8 mouse cellular contexts compared by ENCODE assay signal in the genomic region with DNA sequence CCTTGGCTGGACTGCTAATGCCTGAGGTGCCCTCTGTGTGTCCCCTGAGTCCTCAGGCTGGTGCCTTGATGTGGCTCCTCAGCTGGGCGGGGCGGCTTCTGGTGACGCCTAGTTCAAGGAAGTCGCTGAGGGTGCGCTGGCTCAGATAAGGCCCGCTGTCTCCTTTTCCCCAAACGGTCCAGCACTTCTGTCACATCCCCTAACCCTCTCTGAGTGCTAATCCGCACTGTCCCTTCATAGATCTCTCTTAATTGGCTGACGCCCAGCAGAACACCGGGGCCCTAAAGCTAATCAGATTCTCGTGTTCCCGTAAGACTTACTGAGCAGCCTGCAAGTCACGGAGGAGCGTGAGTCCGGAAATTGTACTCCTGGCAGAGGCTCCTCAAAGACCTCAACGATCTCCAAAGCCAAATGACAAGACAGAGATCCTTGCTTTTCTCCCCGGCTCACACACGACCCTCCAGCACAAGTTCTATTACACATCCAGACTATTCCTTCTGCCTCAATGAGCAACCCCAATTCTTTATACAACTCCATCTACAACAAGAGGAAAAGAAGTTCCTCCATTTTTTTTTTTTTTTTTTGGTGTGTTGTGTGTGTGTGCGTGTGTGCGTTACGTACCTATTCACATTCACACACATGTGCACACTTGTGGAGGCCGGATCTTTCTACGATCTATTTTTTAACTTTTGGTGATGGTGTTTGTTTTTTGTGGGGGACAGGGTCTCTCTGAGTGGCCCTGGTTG. TPM values are rescaled to one million over a fixed set of nuclear protein-coding genes. Genes with fewer than 3 reads are reported as not detected.
DNase-seq lines count a peak whose midpoint lies in the region; ATAC-seq and TF ChIP-seq lines count a peak whose summit lies in the region.

No protein-coding gene starts in this region.

- no peak overlapping the region for H3K27ac ChIP-seq in midbrain, postnatal 0 days (ENCODE audit: low read depth, low read length)
- H3K27ac ChIP-seq in midbrain, embryonic 13.5 days, result no peak overlapping the region
- H3K27ac ChIP-seq in liver, embryonic 16.5 days (ENCODE audit: low read length), result peak overlapping the region; percentile 97
- peak overlapping the region; percentile 60; the same call in 1 of the 2 replicates for H3K27ac ChIP-seq in spleen, adult 2 months (ENCODE audit: insufficient read depth, low read length)

- no peaks in the 10 kb centered on the region for H3K9me3 ChIP-seq in midbrain, postnatal 0 days (ENCODE audit: low read length)
- no peaks in the 10 kb centered on the region for H3K9me3 ChIP-seq in midbrain, embryonic 13.5 days
- H3K9me3 ChIP-seq in liver, embryonic 16.5 days (replicated peaks; ENCODE audit: control insufficient read depth, low read length), result no peaks in the 10 kb centered on the region

- 57% methylated on average over 23 of the region's 23 CpGs for WGBS in midbrain, postnatal 0 days
- WGBS in midbrain, embryonic 13.5 days, result 58% methylated on average over 23 of the region's 23 CpGs
- WGBS in liver, embryonic 16.5 days (ENCODE audit: insufficient replicate concordance), result 20% methylated on average over 23 of the region's 23 CpGs
- WGBS in spleen, adult 2 months, result 26% methylated on average over 23 of the region's 23 CpGs

- ATAC-seq in midbrain, postnatal 0 days (ENCODE audit: low FRiP score), result no peak
- ATAC-seq in midbrain, embryonic 13.5 days, result no peak
- peak; percentile 90 for ATAC-seq in erythroblast, adult 5-6 weeks (replicated peaks; ENCODE audit: low FRiP score, poor library complexity, severe bottlenecking)
- peak; percentile 93 for ATAC-seq in liver, embryonic 16.5 days (ENCODE audit: low read depth)

- H3K4me3 ChIP-seq in midbrain, postnatal 0 days (ENCODE audit: low read depth, low read length), result no peak overlapping the region
- H3K4me3 ChIP-seq in midbrain, embryonic 13.5 days (replicated peaks), result no peak overlapping the region
- peak overlapping the region; percentile 63 for H3K4me3 ChIP-seq in liver, embryonic 16.5 days (ENCODE audit: low read depth, low read length)
- peak overlapping the region; percentile 28; the same call in 1 of the 2 replicates for H3K4me3 ChIP-seq in spleen, adult 2 months (ENCODE audit: extremely low read depth, insufficient read depth, insufficient read length)

- H3K9ac ChIP-seq in midbrain, postnatal 0 days (replicated peaks; ENCODE audit: low read length, poor library complexity, severe bottlenecking), result no peak overlapping the region
- no peak overlapping the region for H3K9ac ChIP-seq in midbrain, embryonic 13.5 days (replicated peaks)
- peak overlapping the region; percentile 72 for H3K9ac ChIP-seq in liver, embryonic 16.5 days (ENCODE audit: low read depth, low read length)

- TF ChIP-seq CTCF in midbrain, postnatal 0 days (IDR thresholded peaks at IDR 0.05), result no peak
- TF ChIP-seq CTCF in spleen, adult 2 months (IDR thresholded peaks at IDR 0.05; ENCODE audit: extremely low read depth, insufficient read depth, insufficient read length, insufficient replicate concordance), result no peak

- H3K4me1 ChIP-seq in midbrain, postnatal 0 days (ENCODE audit: insufficient read depth, low read length), result no peaks in the 10 kb centered on the region; the same call in 1 of the 2 replicates
- H3K4me1 ChIP-seq in midbrain, embryonic 13.5 days (replicated peaks), result peaks cover 14% of the 10 kb centered on the region
- H3K4me1 ChIP-seq in liver, embryonic 16.5 days (ENCODE audit: control insufficient read depth, low read depth, low read length), result peaks cover 82% of the 10 kb centered on the region
- peaks cover 16% of the 10 kb centered on the region; the same call in 1 of the 2 replicates for H3K4me1 ChIP-seq in spleen, adult 2 months (ENCODE audit: control insufficient read depth, insufficient read depth, insufficient read length)

- H3K4me2 ChIP-seq in midbrain, postnatal 0 days (ENCODE audit: low read depth, low read length, poor library complexity, severe bottlenecking), result no peak overlapping the region
- H3K4me2 ChIP-seq in midbrain, embryonic 13.5 days (replicated peaks), result no peak overlapping the region
- H3K4me2 ChIP-seq in liver, embryonic 16.5 days (ENCODE audit: low read depth, low read length), result peak overlapping the region; percentile 77

- no peaks in the 10 kb centered on the region for H3K27me3 ChIP-seq in midbrain, postnatal 0 days (ENCODE audit: insufficient read depth, low read length)
- no peaks in the 10 kb centered on the region for H3K27me3 ChIP-seq in midbrain, embryonic 13.5 days
- no peaks in the 10 kb centered on the region for H3K27me3 ChIP-seq in liver, embryonic 16.5 days (ENCODE audit: control insufficient read depth, insufficient read depth, low read depth, low read length)
- no peaks in the 10 kb centered on the region for H3K27me3 ChIP-seq in spleen, adult 2 months (ENCODE audit: control insufficient read depth, insufficient read depth, low read length)

- DNase-seq in midbrain, postnatal 0 days (ENCODE audit: low spot score), result peak; percentile 40
- DNase-seq in spleen, adult 2 months (ENCODE audit: low read depth in 1 of 2, low spot score in 2 of 2), result peak in 1 of 2 experiments; percentile 33
- DNase-seq in left cerebral cortex, adult 11 months (ENCODE audit: low spot score), result no peak
- DNase-seq in left cerebral cortex, postnatal 25 days (ENCODE audit: low spot score in 2 of 2), result no peak
- DNase-seq in gastrocnemius, postnatal 36 days, result no peak

- no peaks in the 10 kb centered on the region for H3K36me3 ChIP-seq in midbrain, postnatal 0 days (ENCODE audit: insufficient read depth, low read length)
- no peaks in the 10 kb centered on the region for H3K36me3 ChIP-seq in midbrain, embryonic 13.5 days
- H3K36me3 ChIP-seq in liver, embryonic 16.5 days (ENCODE audit: control insufficient read depth, insufficient read depth), result peaks cover 10% of the 10 kb centered on the region
- H3K36me3 ChIP-seq in spleen, adult 2 months (ENCODE audit: control insufficient read depth, insufficient read depth, low read length), result no peaks in the 10 kb centered on the region

- no peak for TF ChIP-seq POLR2A in spleen, adult 2 months (IDR thresholded peaks at IDR 0.05; ENCODE audit: low read depth, low read length)

- intact Hi-C loops in left cerebral cortex, postnatal 25 days (cut with DNase I), result no loop called here
- intact Hi-C loops in gastrocnemius, postnatal 36 days (cut with DNase I), result no loop called here

RNA-seq across cellular contexts. Expression of gene Hk1, which starts 52.0 kb away (rescaled TPM):
- total RNA-seq in midbrain, postnatal 0 days (2014; rRNA removed), result 103 and 119 TPM in 2 replicates
- polyA plus RNA-seq in midbrain, postnatal 0 days (2015; fragmentation: Nextera tagmentation; extraction: Ambion mirVana), result 157 and 163 TPM in 2 replicates
- polyA plus RNA-seq in midbrain, embryonic 13.5 days (2015; fragmentation: Nextera tagmentation; extraction: Ambion mirVana), result 70.0 and 72.9 TPM in 2 replicates
- 35.5 and 52.0 TPM in 2 replicates for total RNA-seq in erythroblast, adult 5-6 weeks (2015; ENCODE audit: low replicate concordance)
- 105 and 158 TPM in 2 replicates for total RNA-seq in erythroblast, adult 5-6 weeks (2017; ENCODE audit: low replicate concordance)
- polyA plus RNA-seq in liver, embryonic 16.5 days (2015; fragmentation: Nextera tagmentation; extraction: Ambion mirVana), result 94.2 and 98.9 TPM in 2 replicates
- polyA plus RNA-seq in spleen, adult 2 months (2012; rRNA removed), result 31.0 and 38.5 TPM in 2 replicates
- 100 to 1,000 TPM; 305 to 321 TPM for total RNA-seq in left cerebral cortex, postnatal 25 days (2021)
- total RNA-seq in gastrocnemius, postnatal 36 days (2021), result 1 to 10 TPM; 6.1 to 7.8 TPM

Comparison
In these comparisons a context has a peak if more than half of its experiments do, and no peak if none do; other contexts are left out.
1. ATAC-seq: peak in erythroblast, adult 5-6 weeks (single experiment) and liver, embryonic 16.5 days (single experiment); none in midbrain, postnatal 0 days (single experiment) and midbrain, embryonic 13.5 days (single experiment).
2. H3K27ac ChIP-seq: peak in liver, embryonic 16.5 days (single experiment) and spleen, adult 2 months (single experiment); none in midbrain, postnatal 0 days (single experiment) and midbrain, embryonic 13.5 days (single experiment).
3. H3K4me3 ChIP-seq: peak in liver, embryonic 16.5 days (single experiment) and spleen, adult 2 months (single experiment); none in midbrain, postnatal 0 days (single experiment) and midbrain, embryonic 13.5 days (single experiment).
4. RNA of gene Hk1, which starts 52.0 kb away (total RNA-seq): 305 to 321 TPM in left cerebral cortex, postnatal 25 days, 35.5 to 158 TPM in erythroblast, adult 5-6 weeks and 103 to 119 TPM in midbrain, postnatal 0 days; 6.1 to 7.8 TPM in gastrocnemius, postnatal 36 days; every median in the first group is over 4 times any median in the second.